Mouse (Mus musculus) olfactory bulb, adult 2 months (tissue): ENCODE data around the gene Diras1.

Experiments used
- CTCF ChIP-seq: fragments of 200-500 bp; IDR thresholded peaks from 2 replicates; pipeline ENCODE4 v1.5.1; 2012; ENCODE audit warnings: low read depth, mild to moderate bottlenecking, low read length, moderate library complexity; ENCODE audit not compliant: insufficient read depth
- POLR2A ChIP-seq: fragments of 200-500 bp; IDR thresholded peaks from 2 replicates; pipeline ENCODE4 v1.6.1; 2012; ENCODE audit warnings: mild to moderate bottlenecking, low read depth, low read length, moderate library complexity; ENCODE audit not compliant: insufficient read depth

- no peak for TF ChIP-seq POLR2A
- TF ChIP-seq CTCF = no peak
These were observed 25.0 kb downstream of the Diras1 start for GRCm38 (mm10) chr10:81000197-81001062.
